Mouse (Mus musculus) left cerebral cortex, postnatal 10 days (tissue): ENCODE data around the gene BC030499. TPM values are rescaled to one million over a fixed set of nuclear protein-coding genes. Genes with fewer than 3 reads are reported as not detected.
A peak's percentile ranks its signal among the peaks of the same experiment; 100 is the strongest.
"Not testable (repeated sequence)": the region's sequence is repeated elsewhere in the genome, so short reads cannot be mapped to it uniquely, and the experiment has no call there.

Experiments
- DNase-seq, 2 experiments: peaks; one replicate each; pipeline ENCODE4 v3.0.0; 2021 to 2022; ENCODE audit warnings: low spot score in 2 of 2, mixed read lengths in 1 of 2; ENCODE audit errors: extremely low spot score in 1 of 2
- intact Hi-C: fragments of 180-260 bp; cut with DNase I; formaldehyde crosslinking; loops from one replicate; pipeline ENCODE4 v1.15.1; 2025
- total RNA-seq, 2 experiments: library from RNA; stranded (reverse); gene quantifications; 2 replicates each; pipeline ENCODE4 v1.2.3; 2021

The BC030499 gene
- 1 to 10 TPM; 1.6 TPM for total RNA-seq

- DNase-seq: no peak
- intact Hi-C loops: no loop called here
Measured at GRCm38 (mm10) chr11:78290654-78291053, at the start of gene BC030499. BC030499 (plus strand) TSS chr11:78290841.

- intact Hi-C loops: no loop called here
- no peak for DNase-seq
Measured at GRCm38 (mm10) chr11:78245261-78245626, 45.4 kb upstream of the BC030499 start.

GRCm38 (mm10) chr11:78245627-78246317 is 44.9 kb upstream of the BC030499 start, which contains the start of the genes Sdf2 and Supt6:
Sdf2 (plus strand) TSS chr11:78245746.
Supt6 (minus strand) TSS chr11:78245987.
- peak; percentile 80 to 92 for DNase-seq
- intact Hi-C loops: no loop called here

GRCm38 (mm10) chr11:78246318-78247011 is 44.2 kb upstream of the BC030499 start:
- intact Hi-C loops: no loop called here
- no peak for DNase-seq

- intact Hi-C loops: no loop called here
Measured at GRCm38 (mm10) chr11:78247012-78247348, 43.7 kb upstream of the BC030499 start.

GRCm38 (mm10) chr11:78247727-78248140 is 42.9 kb upstream of the BC030499 start:
- intact Hi-C loops: no loop called here
- DNase-seq: no peak

More at GRCm38 (mm10) chr11:78247012-78247348, 43.7 kb upstream of the BC030499 start:
- no peak for DNase-seq

GRCm38 (mm10) chr11:78256618-78257017 is 34.0 kb upstream of the BC030499 start:
- intact Hi-C loops: no loop called here
- DNase-seq: peak in 1 of 2 experiments; percentile 15

- intact Hi-C loops: no loop called here
Measured at GRCm38 (mm10) chr11:78260489-78261258, 30.0 kb upstream of the BC030499 start.

GRCm38 (mm10) chr11:78261380-78262352 is 29.0 kb upstream of the BC030499 start, which contains the start of gene 2610507B11Rik:
2610507B11Rik (plus strand) TSS chr11:78261752.
- DNase-seq: peak; percentile 80 to 97
- intact Hi-C loops: no loop called here

More at GRCm38 (mm10) chr11:78260489-78261258, 30.0 kb upstream of the BC030499 start:
- DNase-seq: no peak

GRCm38 (mm10) chr11:78262550-78262949 is 28.1 kb upstream of the BC030499 start:
- DNase-seq: peak; percentile 59 to 76
- intact Hi-C loops: no loop called here

- DNase-seq: no peak
- intact Hi-C loops: loop anchor here (5.0 kb wide), 2 partner anchors 53 to 72 kb away; no protein-coding TSS in a partner anchor
Measured at GRCm38 (mm10) chr11:78265571-78265970, 25.1 kb upstream of the BC030499 start.

GRCm38 (mm10) chr11:78271986-78272385 is 18.7 kb upstream of the BC030499 start:
- intact Hi-C loops: loop anchor here (5.0 kb wide), 1 partner anchor 50 kb away; no protein-coding TSS in a partner anchor
- peak in 1 of 2 experiments; percentile 32 for DNase-seq

- intact Hi-C loops: no loop called here
- no peak for DNase-seq
Measured at GRCm38 (mm10) chr11:78275596-78275995, 15.0 kb upstream of the BC030499 start.

GRCm38 (mm10) chr11:78276169-78276568 is 14.5 kb upstream of the BC030499 start:
- DNase-seq, intact Hi-C loops: not testable (repeated sequence)

GRCm38 (mm10) chr11:78278853-78279252 is 11.8 kb upstream of the BC030499 start:
- intact Hi-C loops: no loop called here
- DNase-seq: no peak

- intact Hi-C loops: no loop called here
- no peak for DNase-seq
Measured at GRCm38 (mm10) chr11:78279586-78279985, 11.1 kb upstream of the BC030499 start.

- intact Hi-C loops: loop anchor here (5.0 kb wide), 1 partner anchor 48 kb away; no protein-coding TSS in a partner anchor
Measured at GRCm38 (mm10) chr11:78289146-78289763, 1.4 kb upstream of the BC030499 start.

GRCm38 (mm10) chr11:78294585-78294984 is 3.9 kb downstream of the BC030499 start:
- no peak for DNase-seq
- intact Hi-C loops: no loop called here

More at GRCm38 (mm10) chr11:78289146-78289763, 1.4 kb upstream of the BC030499 start:
- DNase-seq: no peak
